Mouse (Mus musculus): ENCODE results near the gene Flt1.
"Not testable (repeated sequence)": the region's sequence is repeated elsewhere in the genome, so short reads cannot be mapped to it uniquely, and the experiment has no call there.

The Flt1 gene

GRCm38 (mm10) chr5:147601460-147602360 is 124.1 kb downstream of the Flt1 start:
- DNase-seq = no peak

GRCm38 (mm10) chr5:147597825-147598224 is 128.0 kb downstream of the Flt1 start:
- DNase-seq = peak; percentile 65 to 76

GRCm38 (mm10) chr5:147589814-147590213 is 136.0 kb downstream of the Flt1 start:
- DNase-seq = no peak

GRCm38 (mm10) chr5:147585070-147585469 is 140.7 kb downstream of the Flt1 start:
- no peak for DNase-seq

- DNase-seq = no peak
Observed at GRCm38 (mm10) chr5:147584648-147585047, 141.2 kb downstream of the Flt1 start.

- DNase-seq = peak; percentile 87 to 94
Observed at GRCm38 (mm10) chr5:147583702-147584298, 142.0 kb downstream of the Flt1 start.

- DNase-seq = no peak
Observed at GRCm38 (mm10) chr5:147580181-147580580, 145.6 kb downstream of the Flt1 start.

GRCm38 (mm10) chr5:147579691-147580090 is 146.1 kb downstream of the Flt1 start:
- no peak for DNase-seq

GRCm38 (mm10) chr5:147579148-147579547 is 146.7 kb downstream of the Flt1 start:
- DNase-seq = no peak

- peak in 1 of 2 experiments; percentile 25 for DNase-seq
Observed at GRCm38 (mm10) chr5:147577003-147577402, 148.8 kb downstream of the Flt1 start.

- DNase-seq = no peak
Observed at GRCm38 (mm10) chr5:147574517-147574916, 151.3 kb downstream of the Flt1 start.

GRCm38 (mm10) chr5:147573555-147573954 is 152.3 kb downstream of the Flt1 start:
- no peak for DNase-seq

- no peak for DNase-seq
Observed at GRCm38 (mm10) chr5:147572695-147573094, 153.1 kb downstream of the Flt1 start.

- DNase-seq = no peak
Observed at GRCm38 (mm10) chr5:147566335-147566734, 159.5 kb downstream of the Flt1 start.

- DNase-seq = no peak
Observed at GRCm38 (mm10) chr5:147565444-147565843, 160.4 kb downstream of the Flt1 start.

- DNase-seq = no peak
Observed at GRCm38 (mm10) chr5:147564140-147564590, 161.6 kb downstream of the Flt1 start.

- DNase-seq = no peak
Observed at GRCm38 (mm10) chr5:147563511-147564139, 162.2 kb downstream of the Flt1 start.

- not testable (repeated sequence) for DNase-seq
Observed at GRCm38 (mm10) chr5:147557641-147558040, 168.2 kb downstream of the Flt1 start.

- no peak for DNase-seq
Observed at GRCm38 (mm10) chr5:147551879-147552627, 173.8 kb downstream of the Flt1 start.

GRCm38 (mm10) chr5:147549016-147549755 is 176.6 kb downstream of the Flt1 start:
- DNase-seq = no peak

- DNase-seq = peak; percentile 29 to 54
Observed at GRCm38 (mm10) chr5:147545731-147546241, 180.0 kb downstream of the Flt1 start.

GRCm38 (mm10) chr5:147542291-147542690 is 183.5 kb downstream of the Flt1 start:
- DNase-seq = no peak
